Mouse (Mus musculus) thymus, postnatal 10 days (tissue): ENCODE results near the gene Ubr4.

Experiments used
- DNase-seq, 2 experiments: peaks; one replicate each; pipeline ENCODE4 v3.0.0; 2021; ENCODE audit warnings: low spot score in 2 of 2

Gene Ubr4

DNA sequence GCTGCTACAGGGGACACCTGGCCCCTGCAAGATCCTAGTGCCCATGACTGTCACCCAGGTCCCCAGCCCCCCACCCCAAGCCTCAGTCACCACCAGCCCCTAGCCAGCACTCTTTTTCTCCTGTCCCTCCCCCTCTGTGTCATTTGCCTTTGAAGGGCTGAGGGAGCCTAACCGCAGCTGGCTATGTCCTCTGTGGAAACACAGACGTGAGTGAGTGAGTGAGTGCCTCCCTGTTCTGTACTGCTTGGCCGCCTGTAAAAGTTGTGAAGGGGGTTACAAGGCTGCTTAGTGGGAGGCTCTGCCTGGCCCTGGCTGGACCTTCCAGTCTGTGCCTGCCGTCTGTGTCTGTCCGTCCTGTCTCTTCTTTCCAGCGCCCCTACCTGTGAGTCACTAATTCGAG is 183.3 kb downstream of the Ubr4 start:
- DNase-seq = no peak

DNA sequence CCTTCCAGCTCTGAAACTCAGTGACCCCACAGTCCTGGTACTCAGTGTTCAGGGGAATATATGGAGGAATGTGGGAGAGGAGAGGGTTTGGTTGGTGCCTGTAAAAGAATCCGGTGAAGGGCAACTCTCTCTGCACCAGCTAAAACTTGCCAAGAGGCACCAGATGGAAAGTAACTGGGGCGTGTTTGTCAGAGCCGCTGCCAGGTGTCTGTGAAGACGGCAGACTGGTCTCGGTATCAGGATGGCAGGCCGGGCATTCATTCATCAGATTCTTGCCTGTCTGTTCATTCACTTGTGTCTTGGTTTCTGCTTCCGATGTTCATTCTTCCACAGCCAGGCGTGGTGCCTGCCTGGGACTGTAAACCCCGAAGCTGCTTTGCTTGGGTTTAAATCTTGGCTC is 184.3 kb downstream of the Ubr4 start:
- no peak for DNase-seq
